Mouse (Mus musculus) cerebellum, postnatal 14 days (tissue): ENCODE measurements around the gene Ovca2.

Source experiments
- DNase-seq, 2 experiments: peaks; one replicate each; pipeline ENCODE4 v3.0.0; 2021; ENCODE audit warnings: mixed read lengths in 2 of 2

Gene Ovca2

DNA sequence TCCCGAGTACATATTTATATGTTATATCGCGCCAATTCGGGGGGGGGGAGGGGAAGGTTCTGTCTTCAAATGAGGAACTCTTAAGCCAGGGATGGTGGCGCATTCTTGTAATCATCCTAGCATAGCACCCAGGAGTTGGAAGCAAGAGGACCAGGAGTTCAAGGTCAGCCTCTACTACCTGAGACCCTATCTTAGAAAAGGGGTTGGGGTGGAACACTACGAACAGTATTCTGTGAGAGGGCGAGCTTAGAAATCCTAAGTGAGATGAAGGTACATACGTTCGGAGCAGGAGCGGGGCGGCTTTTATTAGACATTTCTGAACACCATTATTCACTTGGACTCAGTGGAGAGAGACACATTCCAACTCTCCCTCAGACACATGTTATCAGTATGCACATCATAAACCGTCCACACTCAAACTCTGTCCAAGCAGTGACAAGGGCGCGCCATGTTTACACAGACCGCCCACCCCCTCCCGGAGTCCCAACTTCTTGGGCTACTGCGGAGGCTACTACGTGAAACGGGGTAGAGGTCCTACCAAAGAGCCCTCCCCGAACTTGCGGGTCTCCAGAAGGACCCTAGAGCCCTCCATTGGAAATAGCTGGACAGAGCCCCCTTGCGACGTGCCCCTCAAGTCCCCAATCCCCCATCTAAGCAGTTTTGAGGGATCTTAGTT is 9.1 kb downstream of the Ovca2 start, which contains the start of gene Hic1:
Gene Hic1, minus strand, starts transcription at position 115 of the 676 bp plus-strand sequence.
- DNase-seq = peak; percentile 40 to 44

DNA sequence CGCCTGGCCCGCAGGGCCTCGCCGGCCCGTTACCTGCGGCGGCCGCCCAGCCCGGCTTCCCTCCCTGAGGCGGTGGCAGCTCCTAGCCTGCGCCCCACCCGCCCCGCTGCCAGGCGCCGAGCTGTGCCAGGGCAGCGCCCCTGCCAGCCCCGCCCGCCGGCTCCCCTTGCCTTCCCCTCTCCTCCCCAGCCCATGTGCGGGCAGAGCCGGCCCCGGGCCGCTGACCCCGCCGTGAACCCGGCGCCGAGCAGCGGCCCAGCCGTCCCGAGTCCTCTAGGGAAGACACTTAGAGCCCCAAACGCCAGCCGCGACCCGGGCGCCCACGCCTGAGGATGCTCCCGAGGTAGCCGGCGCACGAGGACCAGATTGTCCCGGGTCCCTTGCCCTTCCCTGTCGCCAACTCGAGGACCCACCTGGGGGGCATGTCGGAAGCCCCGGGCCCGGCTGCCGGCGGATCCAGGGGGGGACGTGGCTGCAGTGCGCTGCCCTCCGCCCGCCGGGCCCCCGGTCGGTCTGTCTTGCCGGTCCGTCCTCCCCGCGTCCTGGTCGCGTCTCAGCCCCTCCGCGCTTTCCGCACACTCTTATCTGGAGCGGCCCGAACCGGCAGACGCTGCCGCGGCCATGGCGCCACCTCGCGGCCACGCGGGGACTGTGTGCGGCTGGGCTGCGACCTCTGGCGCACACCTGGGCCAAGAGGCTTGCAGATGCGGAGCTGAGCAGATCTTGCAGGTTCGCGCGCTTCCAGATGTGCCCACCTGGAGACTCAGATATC is 9.9 kb downstream of the Ovca2 start:
- peak; percentile 86 to 87 for DNase-seq

DNA sequence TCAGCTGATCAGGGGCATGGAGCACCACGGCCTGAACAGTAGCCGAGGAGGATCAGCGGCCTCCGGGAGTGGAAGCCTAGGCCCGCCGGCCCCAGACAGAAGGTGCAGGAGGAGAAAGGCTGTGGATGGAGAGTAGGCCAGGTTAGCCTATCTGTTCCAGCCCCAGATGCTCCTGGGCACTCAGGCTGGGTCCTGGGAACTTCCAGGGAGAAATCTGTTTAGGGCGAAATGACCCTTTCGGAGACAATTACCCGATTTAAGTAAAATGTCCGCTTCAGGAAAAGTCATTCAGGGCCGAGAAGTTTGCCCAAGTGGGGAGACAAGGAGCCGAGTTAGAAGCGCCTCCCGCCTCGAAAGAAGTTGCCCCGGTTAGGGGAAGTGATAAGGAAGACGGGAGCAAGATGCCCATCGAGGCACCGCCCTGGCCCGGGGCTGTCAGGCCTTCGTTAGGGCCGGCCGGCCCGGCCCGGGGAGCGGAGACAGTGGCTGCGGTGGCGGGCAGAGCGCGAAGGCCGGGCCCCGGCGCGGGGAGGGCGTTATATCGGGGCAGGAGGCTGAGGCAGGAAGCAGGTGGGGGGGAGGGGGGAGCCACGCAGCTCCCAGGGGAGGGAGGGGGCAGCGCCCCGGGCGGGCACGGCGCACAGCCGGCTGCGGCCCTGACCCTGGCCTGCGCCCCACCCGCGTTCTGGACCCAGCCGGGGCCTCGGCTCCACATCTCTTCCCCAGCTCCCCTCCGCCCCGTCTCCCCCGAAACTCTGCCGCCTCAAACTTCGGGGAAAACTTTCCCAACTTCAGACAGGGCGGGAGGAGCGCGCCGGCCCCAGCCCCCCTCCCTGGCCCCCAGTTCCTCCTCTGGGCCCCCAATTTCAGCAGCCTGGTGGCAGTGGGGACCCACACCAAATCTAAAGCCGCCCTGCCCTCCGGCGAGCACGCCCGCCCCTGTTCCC is 10.7 kb downstream of the Ovca2 start:
- no peak for DNase-seq

DNA sequence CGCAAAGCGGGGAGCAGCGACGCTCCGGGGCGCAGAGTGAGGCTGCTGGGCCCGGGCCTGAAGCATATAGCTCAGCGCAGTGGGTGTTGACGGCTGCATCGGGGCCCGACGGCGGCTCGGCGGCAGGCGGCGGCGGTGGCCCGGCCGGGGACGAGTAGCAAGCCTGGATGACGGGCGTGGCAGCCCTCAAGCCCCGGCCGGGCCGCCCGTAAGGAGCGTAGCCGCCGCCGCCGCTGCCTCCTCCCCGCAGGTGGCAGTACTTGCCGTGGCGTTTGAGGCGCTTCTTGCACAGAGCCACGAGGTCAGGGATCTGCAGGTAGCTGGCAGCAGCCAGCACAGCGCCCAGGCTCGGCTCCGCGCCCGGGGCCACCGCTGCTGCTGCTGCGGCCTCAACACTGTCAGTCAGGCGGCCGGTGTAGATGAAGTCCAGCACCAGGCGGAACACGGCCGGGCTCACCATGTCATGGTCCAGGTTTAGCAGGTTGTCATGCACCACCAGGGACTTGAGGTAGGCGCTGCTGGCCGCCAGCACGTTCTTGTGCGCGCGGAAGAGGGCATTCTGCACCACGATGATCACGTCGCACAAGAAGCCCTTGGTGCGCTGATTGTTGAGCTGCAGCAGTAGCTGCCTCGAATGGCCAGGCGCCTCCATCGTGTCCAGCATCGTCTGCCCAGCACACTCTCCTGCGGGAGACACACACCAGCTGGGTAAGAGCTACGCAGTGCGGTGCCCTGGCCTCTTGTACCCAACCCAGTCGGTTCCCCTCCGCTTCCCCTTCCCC is 11.6 kb downstream of the Ovca2 start:
- DNase-seq = peak; percentile 37

DNA sequence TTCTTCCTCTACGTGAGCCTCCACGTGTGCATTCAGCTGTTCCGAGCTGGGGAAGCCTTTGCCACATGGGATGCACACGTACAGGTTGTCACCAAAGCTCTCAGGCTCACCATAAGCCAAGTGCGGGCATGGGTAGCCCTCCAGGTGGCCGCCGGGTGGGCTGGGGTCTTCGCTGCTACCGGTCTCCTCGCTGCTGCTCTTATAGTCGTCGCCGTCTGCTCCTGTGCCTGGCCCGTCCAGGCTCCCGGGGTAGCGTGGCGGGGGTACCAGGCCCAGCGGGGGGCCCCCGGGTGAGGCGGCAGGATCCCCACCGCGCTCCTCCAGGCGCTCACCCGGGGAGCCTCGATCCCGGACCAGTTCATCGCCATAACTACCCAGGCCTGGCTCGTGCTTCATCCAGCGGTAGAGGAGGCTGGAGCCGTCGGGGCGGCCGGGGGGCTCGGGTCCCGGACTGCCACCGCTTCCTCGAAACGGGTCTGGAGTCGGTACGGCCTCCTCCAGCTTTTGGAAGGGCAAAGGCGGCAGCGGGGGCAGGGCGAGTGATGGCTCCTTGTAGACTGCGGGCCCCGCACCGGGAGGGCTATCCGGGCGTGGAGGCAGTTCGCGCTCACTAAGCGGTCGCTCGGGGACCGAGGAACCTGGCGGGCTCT is 12.3 kb downstream of the Ovca2 start:
- peak in 1 of 2 experiments; percentile 35 for DNase-seq

DNA sequence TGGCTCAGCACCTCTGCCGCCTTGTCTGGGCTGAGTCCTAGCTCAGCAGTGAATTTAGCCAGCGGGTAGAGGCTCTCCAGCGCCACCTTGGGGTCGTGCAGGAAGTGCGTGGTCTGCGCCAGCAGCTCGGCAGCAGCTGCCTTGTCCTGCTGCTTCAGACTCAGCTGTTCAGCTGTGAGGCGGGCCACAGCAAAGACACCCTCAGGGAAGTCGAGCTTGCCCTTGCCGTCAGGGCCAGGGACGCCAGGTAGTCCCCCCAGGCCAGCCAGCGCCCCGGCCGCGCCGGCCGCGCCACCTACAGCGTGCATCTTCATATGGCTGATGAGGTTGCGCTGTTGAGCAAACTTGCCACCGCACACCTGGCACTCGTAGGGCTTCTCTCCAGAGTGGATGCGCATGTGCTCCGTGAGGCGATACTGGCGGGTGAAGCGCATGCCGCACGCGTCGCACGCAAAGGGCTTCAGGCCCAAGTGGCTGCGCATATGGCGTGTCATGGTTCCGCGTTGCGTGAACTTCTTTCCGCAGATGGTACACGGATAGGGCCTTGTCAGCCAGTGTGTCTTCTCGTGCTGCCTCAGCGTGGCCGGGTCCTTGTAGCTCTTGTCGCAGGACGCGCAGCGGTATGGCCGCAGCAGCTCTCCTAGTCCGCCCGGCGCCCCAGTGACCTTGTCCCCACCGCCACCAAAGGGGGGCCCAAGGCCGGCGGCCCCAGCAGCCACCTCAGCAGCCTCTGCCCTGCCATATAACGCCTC is 13.0 kb downstream of the Ovca2 start:
- DNase-seq = peak; percentile 68 to 72

DNA sequence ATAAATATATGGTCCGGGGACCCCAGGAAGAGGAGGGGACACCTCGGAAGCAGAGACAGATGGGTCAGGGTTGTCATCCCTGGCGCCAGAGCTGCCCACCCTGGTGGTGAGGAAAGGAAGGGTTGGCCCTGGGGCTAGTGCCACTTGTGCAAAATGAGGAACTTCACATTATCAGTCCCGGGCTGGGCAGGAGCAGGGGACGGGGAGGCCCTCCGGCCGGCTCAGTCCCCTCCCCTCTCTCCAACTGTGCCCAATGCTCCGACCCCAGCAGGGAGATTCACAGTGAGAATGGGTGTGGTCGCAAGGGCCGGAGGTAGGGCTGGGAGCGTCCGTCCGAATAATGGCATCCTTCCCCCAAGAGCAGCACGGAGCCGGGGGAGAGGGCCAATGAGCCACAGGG is 13.9 kb downstream of the Ovca2 start:
- DNase-seq = peak in 1 of 2 experiments; percentile 27

DNA sequence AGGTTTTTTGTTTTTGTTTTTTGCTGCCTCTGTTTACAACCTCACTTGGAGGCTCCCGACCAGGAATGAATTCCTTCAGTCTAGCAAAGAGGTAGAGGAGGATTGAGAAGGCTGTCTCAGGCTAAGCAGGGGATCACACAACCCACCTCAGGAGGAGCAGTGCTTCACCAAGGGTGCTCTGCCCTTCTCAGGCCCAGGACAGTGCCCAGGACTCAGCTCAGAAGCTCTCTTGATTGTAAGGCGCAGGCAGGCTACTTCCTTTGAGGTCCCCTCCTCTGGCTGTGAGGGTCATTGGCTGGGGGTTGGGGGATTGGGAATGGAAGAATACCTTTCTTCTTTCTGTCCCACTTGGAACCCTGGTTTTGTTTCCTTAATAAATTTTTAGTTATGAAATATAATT is 14.6 kb downstream of the Ovca2 start:
- no peak for DNase-seq

DNA sequence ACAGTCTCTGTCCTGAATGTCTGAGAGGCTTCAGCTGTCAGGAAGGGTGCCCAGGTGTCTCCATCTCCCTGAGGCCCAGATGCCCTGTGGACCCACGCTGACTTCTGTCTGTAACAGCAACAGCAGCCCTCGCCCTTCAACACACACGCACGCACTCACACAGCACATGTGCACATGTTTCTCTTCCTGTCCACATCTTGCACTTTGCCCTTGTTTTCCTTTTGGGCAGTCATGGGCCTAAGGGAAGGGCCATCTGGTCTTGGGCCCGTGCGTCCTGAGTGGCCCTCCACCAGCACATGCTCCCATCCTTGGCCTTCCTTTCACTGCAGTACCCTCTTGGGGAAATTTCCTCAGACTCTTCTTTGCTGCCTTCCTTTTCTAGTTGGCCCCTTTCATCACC is 15.3 kb downstream of the Ovca2 start:
- no peak for DNase-seq

DNA sequence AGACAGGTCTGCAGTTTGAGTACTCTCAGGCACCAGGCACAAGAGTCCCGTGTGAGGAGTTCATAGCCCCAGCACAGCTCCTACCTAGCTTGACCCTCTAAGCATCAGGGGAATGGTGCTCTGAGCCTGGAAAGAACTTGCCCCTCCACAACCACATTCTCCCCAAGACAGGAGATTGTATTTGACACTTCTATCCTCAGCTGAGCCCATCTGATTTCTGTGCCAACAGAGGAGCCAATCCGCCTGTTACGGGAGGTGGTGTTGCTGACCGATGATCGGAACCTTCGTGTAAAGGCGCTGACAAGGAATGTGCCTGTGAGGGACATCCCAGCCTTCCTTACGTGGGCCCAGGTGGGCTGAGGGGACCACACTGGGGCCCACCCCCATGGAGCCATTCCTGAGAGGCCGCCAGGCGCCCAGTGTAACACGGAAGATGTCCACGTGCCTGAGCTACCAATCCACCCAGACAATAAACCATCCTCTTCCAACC is 16.0 kb downstream of the Ovca2 start:
- DNase-seq = no peak

DNA sequence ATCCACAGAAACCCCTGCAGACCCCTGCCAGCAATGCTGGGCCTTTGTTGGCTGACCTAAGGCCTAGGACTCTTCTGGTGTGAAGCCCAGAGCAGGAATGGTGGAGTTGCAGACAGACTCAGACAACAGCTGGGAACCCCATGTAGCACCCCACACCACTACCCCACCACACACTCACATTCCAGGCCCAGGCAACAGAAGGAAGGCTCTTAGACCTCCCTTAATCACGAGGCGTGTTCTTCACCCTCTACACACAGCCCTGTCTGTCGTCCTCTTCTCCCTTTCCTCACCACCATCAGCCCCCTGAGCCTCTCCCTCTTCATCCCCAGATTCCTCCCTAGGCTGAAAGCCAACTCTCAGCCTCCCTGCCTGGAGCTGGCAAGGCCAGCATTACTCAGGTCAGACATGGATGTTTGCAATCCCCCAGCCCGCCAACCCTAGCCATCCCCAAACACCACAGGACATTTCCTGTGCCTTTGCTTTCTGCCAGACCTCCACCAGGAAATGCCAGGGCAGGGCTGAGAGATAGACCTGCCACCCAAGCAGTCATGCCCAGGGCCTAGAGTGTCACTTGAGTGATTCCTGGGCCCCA is 17.1 kb downstream of the Ovca2 start:
- DNase-seq = peak; percentile 47 to 62

DNA sequence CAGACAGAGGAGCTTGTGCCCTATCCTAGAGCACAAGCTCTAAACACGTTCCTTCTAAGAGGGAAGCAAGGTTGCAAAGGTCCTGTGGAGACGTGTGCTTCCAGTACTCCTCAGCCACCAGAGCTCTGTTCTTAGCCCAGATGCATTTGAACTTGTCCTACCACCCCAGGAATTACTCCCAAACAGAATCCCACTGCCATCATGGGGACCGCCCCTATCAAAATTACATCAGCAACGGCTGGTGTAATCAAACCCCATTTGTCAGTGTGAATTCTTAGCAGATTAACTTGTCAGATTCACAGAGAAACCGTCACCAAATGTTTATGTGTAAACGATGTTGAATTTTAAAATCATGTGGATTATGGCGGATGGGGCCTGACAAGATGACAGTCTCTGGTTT is 17.7 kb downstream of the Ovca2 start:
- no peak for DNase-seq

DNA sequence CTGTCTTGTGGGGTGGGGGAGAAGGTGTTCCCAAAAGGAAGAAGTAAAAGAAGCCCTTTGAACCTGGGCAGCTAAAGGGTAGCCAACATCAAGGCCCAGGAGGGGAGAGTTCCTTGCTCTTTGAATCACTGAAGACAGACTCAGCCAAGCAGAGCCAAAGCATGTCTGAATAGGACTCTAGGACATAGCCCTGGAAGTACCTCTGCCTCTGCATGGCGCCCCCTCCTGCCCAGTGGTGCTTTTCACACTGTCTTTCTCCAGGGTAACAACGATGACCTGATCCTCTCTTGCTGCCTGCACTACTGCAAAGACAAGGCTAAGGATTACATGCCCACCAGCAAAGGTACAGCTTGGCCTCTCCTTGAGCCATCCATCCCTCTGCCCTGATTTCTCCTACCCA is 19.1 kb downstream of the Ovca2 start:
- DNase-seq = peak in 1 of 2 experiments; percentile 42

DNA sequence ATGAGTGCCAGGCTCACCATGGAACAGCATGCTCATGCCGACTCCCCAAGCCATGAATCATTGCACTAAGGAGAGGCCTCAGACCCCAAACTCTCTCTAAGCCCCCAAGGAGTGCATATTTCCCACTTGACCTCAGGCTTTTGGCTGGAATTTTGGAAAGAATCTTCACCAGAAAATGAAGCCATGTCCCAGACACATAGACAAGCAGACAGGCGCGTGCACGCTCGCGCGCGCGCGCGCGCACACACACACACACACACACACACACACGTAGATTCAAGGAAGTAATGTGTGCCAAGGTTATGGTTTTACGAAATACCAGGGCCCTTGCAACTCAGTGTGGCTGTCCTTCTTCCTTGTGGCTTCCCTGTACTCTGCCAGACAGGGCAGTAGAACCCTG is 20.2 kb downstream of the Ovca2 start:
- DNase-seq = no peak

DNA sequence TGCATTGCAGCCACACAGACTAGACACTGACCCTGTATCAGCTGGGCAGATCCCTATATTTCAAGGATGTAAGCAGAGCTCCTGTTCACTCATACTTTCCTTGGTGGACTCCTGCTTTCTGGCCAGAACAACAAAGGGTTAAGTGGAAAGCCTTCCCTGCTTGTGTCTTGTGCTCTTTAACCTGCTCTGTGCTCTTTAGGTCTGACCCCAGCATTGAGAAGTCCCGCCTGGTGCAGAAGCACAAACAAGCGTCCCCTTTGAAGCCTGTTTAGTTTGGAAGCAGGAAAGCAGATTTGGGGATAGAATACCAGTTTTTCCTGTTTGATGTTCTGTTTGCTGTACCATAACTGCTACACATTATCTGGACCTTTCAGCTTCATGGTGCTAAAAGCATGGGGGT is 20.7 kb downstream of the Ovca2 start:
- no peak for DNase-seq

DNA sequence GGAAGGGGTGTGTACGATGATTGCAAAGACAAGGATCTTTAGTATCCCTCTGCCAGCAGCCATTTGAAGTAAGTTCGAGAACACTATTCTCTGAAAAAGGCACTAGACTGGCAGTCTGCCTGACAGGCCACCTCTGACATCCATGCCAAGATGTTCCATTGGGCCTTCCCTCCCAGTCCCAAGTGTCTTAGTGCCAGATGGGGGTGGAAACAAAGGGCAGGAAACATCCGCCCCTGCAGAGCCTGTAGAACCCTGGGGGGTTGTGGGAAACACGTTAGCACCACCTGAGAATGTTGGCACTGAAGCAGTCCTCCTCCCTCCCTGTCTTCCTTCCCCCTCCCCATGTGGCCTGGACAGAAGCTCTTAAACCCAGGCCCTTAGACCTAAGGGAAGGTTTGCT is 21.6 kb downstream of the Ovca2 start:
- DNase-seq = no peak

DNA sequence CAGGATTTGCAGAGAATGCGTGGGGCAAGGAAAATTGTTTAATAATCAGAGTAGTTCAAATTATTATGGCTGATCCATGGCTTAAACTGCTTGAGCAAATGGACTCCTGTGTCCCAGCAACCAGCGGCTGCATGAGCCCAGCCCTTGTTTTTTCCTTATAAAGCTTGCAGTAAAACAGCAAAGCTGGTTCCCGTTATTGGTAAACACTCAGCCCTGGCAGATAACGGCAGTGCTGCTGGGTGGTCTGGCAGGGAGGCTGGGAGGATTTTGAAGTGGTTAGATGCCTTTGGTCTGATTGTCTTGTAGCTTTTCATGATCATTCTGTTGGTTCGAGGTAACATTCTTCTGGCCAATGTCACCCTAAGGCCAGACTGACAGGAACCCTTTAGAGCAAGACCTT is 22.2 kb downstream of the Ovca2 start:
- DNase-seq = peak in 1 of 2 experiments; percentile 37

DNA sequence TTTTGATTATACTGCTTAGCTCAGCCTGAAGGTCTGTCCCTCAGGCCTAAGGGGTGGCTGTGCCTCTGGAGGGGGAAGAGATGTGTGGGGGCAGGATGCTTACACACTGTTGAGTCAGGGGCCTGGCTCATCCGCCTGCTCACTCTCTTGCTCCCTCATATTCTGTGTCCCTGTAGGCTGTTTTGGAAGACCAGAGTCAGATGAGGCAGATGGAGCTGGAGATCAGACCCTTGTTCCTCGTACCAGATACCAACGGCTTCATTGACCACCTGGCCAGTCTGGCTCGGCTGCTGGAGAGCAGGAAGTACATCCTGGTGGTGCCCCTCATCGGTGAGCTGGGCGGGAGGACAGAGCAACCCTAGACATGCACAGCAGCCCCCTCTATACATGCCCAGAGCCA is 22.6 kb downstream of the Ovca2 start:
- DNase-seq = peak; percentile 30 to 39

DNA sequence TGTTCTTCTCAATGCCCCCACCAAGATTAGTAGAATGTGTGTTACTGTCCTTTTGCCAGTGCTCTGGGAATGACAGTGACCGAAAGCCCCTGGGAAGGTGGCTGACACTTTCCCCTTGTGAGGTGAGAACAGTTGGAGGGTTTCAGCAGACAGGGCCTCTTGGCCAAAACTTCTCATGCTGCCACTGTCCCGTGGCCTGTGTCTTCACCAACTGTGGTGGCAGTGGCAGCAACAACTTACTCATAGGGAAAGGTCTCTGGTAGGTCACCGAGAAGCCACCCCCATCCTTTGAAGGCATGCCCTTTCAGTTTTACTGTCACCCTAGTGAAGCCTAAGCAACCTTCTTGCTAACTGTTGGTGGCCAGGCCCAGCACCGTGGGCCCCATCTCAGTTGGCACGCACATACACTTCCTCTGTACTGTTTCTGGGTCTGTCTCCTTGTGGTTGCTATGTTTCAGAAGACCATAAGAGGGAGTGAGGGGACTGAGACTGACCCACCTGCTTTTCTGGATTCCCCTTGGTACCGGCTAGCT is 24.5 kb downstream of the Ovca2 start:
- peak in 1 of 2 experiments; percentile 34 for DNase-seq
